Mouse (Mus musculus): Measurements from ENCODE around the gene Map3k6.

- TF ChIP-seq GATA1 (IDR thresholded peaks at IDR 0.05; ENCODE audit: low read length), result no peak
- TF ChIP-seq TAL1 (IDR thresholded peaks at IDR 0.05; ENCODE audit: low read length), result no peak
These were observed 42.0 kb downstream of the Map3k6 start for GRCm38 (mm10) chr4:133282656-133283055.

Measured in erythroblast, embryonic 14.5 days (primary cell).